Mouse (Mus musculus) heart, embryonic 11.5 days (tissue): ENCODE measurements around the gene Tmem109. TPM values are rescaled to one million over a fixed set of nuclear protein-coding genes. Genes with fewer than 3 reads are reported as not detected.

Experiments
- ATAC-seq: fragments of 200-750 bp; cut with Nextera tagmentation; replicated peaks from 2 replicates; pipeline ENCODE4 v1.8.0; 2017; ENCODE audit warnings: moderate library complexity; ENCODE audit not compliant: insufficient number of reproducible peaks, low FRiP score, low TSS enrichment
- H3K27ac ChIP-seq: fragments of 300-500 bp; sonication (generic); 2 replicates; pipeline ENCODE4 v1.5.1; 2014; ENCODE audit warnings: mild to moderate bottlenecking, low read depth, low read length
- H3K27me3 ChIP-seq: fragments of 300-500 bp; sonication (generic); 2 replicates; pipeline ENCODE4 v1.6.1; 2014; ENCODE audit warnings: mild to moderate bottlenecking, low read length, mixed read lengths; ENCODE audit not compliant: control insufficient read depth, insufficient read depth
- H3K36me3 ChIP-seq: fragments of 300-500 bp; sonication (generic); 2 replicates; pipeline ENCODE4 v1.6.1; 2014; ENCODE audit warnings: mild to moderate bottlenecking, low read length, moderate library complexity, mixed read lengths; ENCODE audit not compliant: control insufficient read depth, insufficient read depth
- H3K4me1 ChIP-seq: fragments of 300-500 bp; sonication (generic); 2 replicates; pipeline ENCODE4 v1.6.1; 2014; ENCODE audit warnings: low read length; ENCODE audit not compliant: control insufficient read depth, insufficient read depth
- H3K4me2 ChIP-seq: fragments of 300-500 bp; sonication (generic); 2 replicates; pipeline ENCODE4 v1.6.1; 2014; ENCODE audit warnings: mild to moderate bottlenecking, moderate library complexity
- H3K4me3 ChIP-seq: fragments of 300-500 bp; sonication (generic); 2 replicates; pipeline ENCODE4 v1.5.1; 2014; ENCODE audit warnings: low read depth, low read length
- H3K9ac ChIP-seq: fragments of 300-500 bp; sonication (generic); 2 replicates; pipeline ENCODE4 v1.6.1; 2014; ENCODE audit warnings: mild to moderate bottlenecking, low read depth, low read length, moderate library complexity
- H3K9me3 ChIP-seq: fragments of 300-500 bp; sonication (generic); replicated peaks from 2 replicates; pipeline ENCODE4 v1.6.1; 2016; ENCODE audit warnings: low read length; ENCODE audit not compliant: control insufficient read depth
- WGBS: fragments of 180-500 bp; shearing (Covaris S2); extraction: QIAGEN DNeasy Blood & Tissue Kit; methylation state at CpG from one replicate; pipeline ENCODE4 v1.1.7; 2014; ENCODE audit not compliant: insufficient replicate concordance; 5-methylcytosine and 5-hydroxymethylcytosine counted together
- polyA plus RNA-seq: library from polyadenylated mRNA; unstranded; fragments of >200 nt; fragmentation: Nextera tagmentation; extraction: Ambion mirVana; gene quantifications from 2 replicates; pipeline ENCODE4 v1.2.1, GENCODE M21; 2014

The Tmem109 gene
- polyA plus RNA-seq, 1 experiment from 2014 or later: 66.7 TPM

GRCm38 (mm10) chr19:10867946-10868622 is 13.7 kb downstream of the Tmem109 start:
- no peak for ATAC-seq
- Histone ChIP-seq H3K9ac (peak overlapping the region; percentile 87), H3K27ac (no peak overlapping the region), H3K4me3 (peak overlapping the region; percentile 70), H3K9me3 (no peaks in the 10 kb centered on the region), H3K36me3 (peaks cover 44% of the 10 kb centered on the region), H3K4me2 (peak overlapping the region; percentile 80), H3K27me3 (no peaks in the 10 kb centered on the region), H3K4me1 (peaks cover 15% of the 10 kb centered on the region)
- WGBS: 35% methylated on average over 5 of the region's 5 CpGs

- 87% methylated on average over 13 of the region's 13 CpGs for WGBS
- Histone ChIP-seq H3K4me3 (no peak overlapping the region), H3K27ac (no peak overlapping the region), H3K36me3 (peaks cover 43% of the 10 kb centered on the region), H3K4me2 (no peak overlapping the region), H3K4me1 (peaks cover 15% of the 10 kb centered on the region), H3K9me3 (no peaks in the 10 kb centered on the region), H3K27me3 (no peaks in the 10 kb centered on the region), H3K9ac (no peak overlapping the region)
- no peak for ATAC-seq
Observed at GRCm38 (mm10) chr19:10866351-10866750, 15.4 kb downstream of the Tmem109 start.

GRCm38 (mm10) chr19:10860072-10860497 is 21.7 kb downstream of the Tmem109 start:
- 36% methylated on average over 22 of the region's 22 CpGs for WGBS
- no peaks in the 10 kb centered on the region for H3K9me3 ChIP-seq
- no peaks in the 10 kb centered on the region for H3K27me3 ChIP-seq
- H3K9ac ChIP-seq: no peak overlapping the region
- H3K27ac ChIP-seq: no peak overlapping the region
- H3K4me2 ChIP-seq: no peak overlapping the region
- H3K4me1 ChIP-seq: no peaks in the 10 kb centered on the region; the same call in 1 of the 2 replicates
- no peak for ATAC-seq
- H3K4me3 ChIP-seq: no peak overlapping the region
- H3K36me3 ChIP-seq: peaks cover 51% of the 10 kb centered on the region

- H3K36me3 ChIP-seq: peaks cover 26% of the 10 kb centered on the region
- no peaks in the 10 kb centered on the region for H3K27me3 ChIP-seq
- H3K4me3 ChIP-seq: no peak overlapping the region
- H3K27ac ChIP-seq: no peak overlapping the region
- H3K9ac ChIP-seq: no peak overlapping the region
- 44% methylated on average over 2 of the region's 2 CpGs for WGBS
- H3K9me3 ChIP-seq: no peaks in the 10 kb centered on the region
- ATAC-seq: no peak
- no peaks in the 10 kb centered on the region; the same call in 1 of the 2 replicates for H3K4me1 ChIP-seq
- H3K4me2 ChIP-seq: no peak overlapping the region
Observed at GRCm38 (mm10) chr19:10856520-10856919, 25.3 kb downstream of the Tmem109 start.

- H3K4me3 ChIP-seq: no peak overlapping the region
- H3K9me3 ChIP-seq: no peaks in the 10 kb centered on the region
- H3K4me1 ChIP-seq: no peaks in the 10 kb centered on the region; the same call in 1 of the 2 replicates
- no peak overlapping the region for H3K4me2 ChIP-seq
- WGBS: 73% methylated on average over 3 of the region's 3 CpGs
- peaks cover 22% of the 10 kb centered on the region for H3K36me3 ChIP-seq
- no peak overlapping the region for H3K27ac ChIP-seq
- H3K27me3 ChIP-seq: no peaks in the 10 kb centered on the region
- ATAC-seq: no peak
- no peak overlapping the region for H3K9ac ChIP-seq
Observed at GRCm38 (mm10) chr19:10855422-10855821, 26.4 kb downstream of the Tmem109 start.

- no peak for ATAC-seq
- Histone ChIP-seq H3K27ac (no peak overlapping the region), H3K9ac (no peak overlapping the region), H3K27me3 (peaks cover 4% of the 10 kb centered on the region; the same call in 1 of the 2 replicates), H3K4me1 (no peaks in the 10 kb centered on the region), H3K4me2 (no peak overlapping the region), H3K9me3 (no peaks in the 10 kb centered on the region), H3K4me3 (no peak overlapping the region), H3K36me3 (no peaks in the 10 kb centered on the region)
- WGBS: 54% methylated on average over 3 of the region's 3 CpGs
Observed at GRCm38 (mm10) chr19:10847311-10848087, 34.3 kb downstream of the Tmem109 start.

GRCm38 (mm10) chr19:10846150-10846549 is 35.7 kb downstream of the Tmem109 start:
- H3K9me3 ChIP-seq: no peaks in the 10 kb centered on the region
- no peak overlapping the region for H3K4me3 ChIP-seq
- ATAC-seq: no peak
- 62% methylated on average over 7 of the region's 7 CpGs for WGBS
- H3K27me3 ChIP-seq: peaks cover 4% of the 10 kb centered on the region; the same call in 1 of the 2 replicates
- no peak overlapping the region for H3K4me2 ChIP-seq
- no peaks in the 10 kb centered on the region for H3K36me3 ChIP-seq
- H3K4me1 ChIP-seq: no peaks in the 10 kb centered on the region
- H3K9ac ChIP-seq: no peak overlapping the region
- H3K27ac ChIP-seq: no peak overlapping the region

- no peaks in the 10 kb centered on the region for H3K36me3 ChIP-seq
- H3K4me3 ChIP-seq: no peak overlapping the region
- WGBS: 80% methylated on average over 3 of the region's 3 CpGs
- H3K27me3 ChIP-seq: peaks cover 4% of the 10 kb centered on the region; the same call in 1 of the 2 replicates
- H3K4me1 ChIP-seq: no peaks in the 10 kb centered on the region
- H3K4me2 ChIP-seq: no peak overlapping the region
- no peak overlapping the region for H3K27ac ChIP-seq
- no peak overlapping the region for H3K9ac ChIP-seq
- ATAC-seq: no peak
- no peaks in the 10 kb centered on the region for H3K9me3 ChIP-seq
Observed at GRCm38 (mm10) chr19:10845454-10845853, 36.3 kb downstream of the Tmem109 start.
